Mouse (Mus musculus): ENCODE data around the gene Osbpl11. TPM values are rescaled to one million over a fixed set of nuclear protein-coding genes. Genes with fewer than 3 reads are reported as not detected.
A peak's percentile ranks its signal among the peaks of the same experiment; 100 is the strongest.
"Not testable (repeated sequence)": the region's sequence is repeated elsewhere in the genome, so short reads cannot be mapped to it uniquely, and the experiment has no call there.

Osbpl11 gene
- total RNA-seq, 4 experiments from 2014 or later: 12.2 to 15.4 (median 15.0) TPM

DNA sequence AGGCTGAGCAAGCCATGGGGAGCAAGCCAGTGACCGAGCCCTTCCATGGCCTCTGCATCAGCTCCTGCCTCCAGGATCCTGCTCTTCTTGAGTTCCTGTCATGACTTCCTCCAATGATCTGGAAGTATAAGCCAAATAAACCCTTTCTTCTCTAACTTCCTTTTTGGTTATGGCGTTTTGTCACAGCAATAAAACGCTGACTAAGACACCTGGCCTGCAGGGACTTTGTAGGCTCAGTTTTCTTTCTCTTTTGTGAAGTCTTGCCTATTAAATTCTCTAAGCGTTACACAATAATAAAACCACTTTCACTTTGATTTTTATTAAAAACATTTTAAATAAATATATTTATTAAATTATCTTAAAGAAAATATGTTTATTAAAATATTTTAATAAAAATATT is 7.1 kb upstream of the Osbpl11 start:
- no peak for DNase-seq (ENCODE audit: low spot score in 2 of 2)

DNA sequence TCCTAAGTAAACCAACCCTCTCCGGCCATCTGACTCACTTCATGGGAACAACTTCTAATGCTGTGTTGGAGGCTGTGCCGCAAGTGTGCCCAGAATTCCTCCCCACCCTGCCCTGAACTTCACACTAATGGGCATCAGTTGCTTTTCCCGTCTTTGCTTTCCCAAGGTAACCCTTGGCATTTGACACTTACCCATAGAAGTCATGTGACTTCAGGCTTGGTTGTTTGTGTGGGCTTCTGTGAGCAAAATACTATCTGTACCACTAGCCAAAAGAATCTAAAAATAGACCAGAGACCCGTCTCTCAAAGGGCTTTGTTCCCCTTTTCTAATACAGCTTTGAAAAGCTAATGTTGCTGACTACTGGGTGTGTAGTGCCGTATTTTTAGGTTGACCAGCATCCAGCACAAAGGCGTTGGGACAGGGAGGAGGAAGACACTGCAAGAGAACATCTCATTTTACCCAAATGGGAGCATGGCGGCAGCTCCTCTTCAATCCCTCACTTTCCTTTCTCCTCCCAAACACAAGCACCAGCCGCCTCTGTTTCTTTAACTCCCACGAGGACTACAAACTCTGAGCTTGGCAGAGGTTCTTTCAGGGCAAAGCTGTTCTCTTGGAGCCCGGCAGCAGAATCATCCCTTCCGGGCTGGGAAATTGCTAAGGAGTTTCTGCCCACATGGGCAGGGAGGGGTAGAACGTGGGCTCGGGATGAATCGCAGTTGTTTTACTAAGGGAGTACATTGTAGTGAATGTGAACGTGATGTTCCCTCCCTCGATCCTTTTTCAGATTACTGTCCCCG is 6.4 kb upstream of the Osbpl11 start:
- no peak for DNase-seq (ENCODE audit: low spot score in 2 of 2)

DNA sequence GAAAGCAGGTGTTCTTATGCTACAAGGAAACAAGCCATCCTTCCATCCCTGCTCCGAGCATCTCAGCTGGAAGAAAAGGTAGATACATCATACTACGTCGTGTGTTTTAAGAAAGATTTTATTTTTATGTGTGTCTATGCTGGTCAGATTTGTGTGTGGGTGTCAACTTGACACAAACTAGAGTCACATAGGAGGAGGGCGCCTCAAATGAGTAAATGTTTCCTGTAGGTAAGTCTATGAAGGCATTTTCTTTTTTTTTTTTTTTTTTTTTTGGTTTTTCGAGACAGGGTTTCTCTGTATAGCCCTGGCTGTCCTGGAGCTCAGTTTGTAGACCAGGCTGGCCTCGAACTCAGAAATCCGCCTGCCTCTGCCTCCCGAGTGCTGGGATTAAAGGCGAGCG is 5.6 kb upstream of the Osbpl11 start:
- not testable (repeated sequence) for DNase-seq (ENCODE audit: low spot score in 2 of 2)

DNA sequence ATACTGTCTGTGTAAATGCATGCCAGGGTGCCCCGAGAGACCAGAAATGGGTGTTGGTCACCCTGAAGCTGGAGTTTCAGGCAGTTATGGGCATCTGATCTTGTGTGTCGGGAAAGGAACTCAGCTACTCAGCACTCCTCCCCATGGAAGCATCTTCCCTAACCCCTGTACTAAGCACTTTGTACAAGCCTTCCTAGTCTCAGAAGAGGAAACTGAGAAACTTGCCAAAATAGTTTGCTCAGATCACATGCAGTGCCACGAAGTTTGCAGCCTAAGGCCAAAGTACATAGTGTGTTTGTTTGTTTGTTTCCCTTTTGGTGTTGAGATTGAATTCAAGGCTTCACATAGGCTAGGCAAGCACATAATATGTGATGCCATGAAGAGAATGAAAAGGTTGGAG is 5.0 kb upstream of the Osbpl11 start:
- DNase-seq (ENCODE audit: low spot score in 2 of 2): no peak

DNA sequence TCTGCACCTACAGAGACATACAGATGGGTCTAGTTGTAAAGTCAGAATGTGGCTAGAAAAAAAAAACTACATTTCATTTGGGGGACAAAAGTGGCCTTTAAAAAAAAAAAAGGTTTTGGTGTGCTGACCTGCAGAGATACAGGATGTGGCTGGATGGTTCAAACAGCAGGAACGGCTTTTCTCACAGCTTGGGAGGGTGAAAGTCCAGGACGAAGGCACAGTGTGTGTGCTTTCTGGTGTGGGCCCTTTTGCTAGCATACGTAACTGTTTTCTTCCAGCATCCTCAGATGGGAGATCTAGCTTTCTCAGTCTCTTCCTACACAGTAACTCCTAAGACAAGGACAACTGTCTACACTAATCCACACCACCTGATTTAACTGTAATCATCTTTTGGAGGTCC is 4.1 kb upstream of the Osbpl11 start:
- no peak for DNase-seq (ENCODE audit: low spot score in 2 of 2)

DNA sequence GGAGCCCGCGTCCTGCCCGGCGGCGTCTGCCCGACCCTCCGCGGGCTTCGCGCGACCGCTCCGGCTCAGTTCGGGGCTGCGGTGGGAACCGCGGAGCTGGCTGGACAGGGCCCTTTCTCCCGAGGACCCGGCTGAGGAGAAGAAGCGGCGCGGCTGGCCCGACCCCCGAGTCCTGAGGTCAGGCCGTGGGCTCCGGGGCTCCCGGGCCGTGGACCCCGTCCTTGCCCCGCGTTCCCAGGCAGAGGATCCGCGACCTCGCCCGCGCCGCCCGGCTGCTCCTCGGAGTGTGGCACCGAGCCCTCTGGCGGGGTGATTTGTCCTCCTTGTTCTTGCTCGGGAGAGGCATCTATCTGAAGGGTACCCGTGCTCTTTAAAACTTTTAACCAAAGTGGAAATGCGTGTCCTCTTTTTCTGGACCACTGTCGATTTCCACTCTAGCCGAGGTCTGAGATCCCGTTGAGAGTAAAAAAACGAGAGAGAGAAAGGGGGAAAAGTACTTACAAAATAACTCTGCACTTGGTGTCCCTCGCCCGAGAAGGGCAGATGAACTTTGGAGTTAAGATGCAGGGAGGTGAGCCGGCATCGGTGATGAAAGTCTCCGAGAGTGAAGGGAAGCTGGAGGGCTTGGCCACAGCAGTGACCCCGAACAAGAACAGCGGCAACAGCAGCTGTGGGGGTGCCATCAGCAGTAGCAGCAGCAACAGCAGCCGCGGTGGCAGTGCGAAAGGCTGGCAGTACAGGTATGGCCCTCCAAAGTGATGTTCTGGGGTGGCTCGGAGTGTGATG is 583 bp downstream of the Osbpl11 start:
- DNase-seq (ENCODE audit: low spot score in 2 of 2): peak; percentile 31 to 37

DNA sequence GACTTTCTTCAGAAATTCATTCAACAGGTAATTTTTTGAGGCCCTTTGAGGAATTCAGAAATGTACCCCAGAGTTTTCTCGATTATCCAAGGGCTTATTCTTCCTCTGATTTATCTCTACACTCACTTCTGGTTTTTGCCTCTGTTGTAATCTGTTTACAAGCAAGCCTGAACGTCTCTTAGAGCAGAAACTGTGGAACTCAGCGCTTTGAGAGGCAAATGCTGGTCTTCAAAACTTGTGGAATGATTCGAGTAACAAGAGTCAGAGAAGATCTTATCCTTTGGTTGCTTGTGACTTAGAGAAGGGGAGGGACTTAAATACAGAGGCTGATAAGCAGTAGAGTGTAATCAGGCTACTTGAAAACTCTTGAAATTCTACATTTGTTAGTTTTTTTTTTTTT is 1.3 kb downstream of the Osbpl11 start:
- no peak for DNase-seq (ENCODE audit: low spot score in 2 of 2)

DNA sequence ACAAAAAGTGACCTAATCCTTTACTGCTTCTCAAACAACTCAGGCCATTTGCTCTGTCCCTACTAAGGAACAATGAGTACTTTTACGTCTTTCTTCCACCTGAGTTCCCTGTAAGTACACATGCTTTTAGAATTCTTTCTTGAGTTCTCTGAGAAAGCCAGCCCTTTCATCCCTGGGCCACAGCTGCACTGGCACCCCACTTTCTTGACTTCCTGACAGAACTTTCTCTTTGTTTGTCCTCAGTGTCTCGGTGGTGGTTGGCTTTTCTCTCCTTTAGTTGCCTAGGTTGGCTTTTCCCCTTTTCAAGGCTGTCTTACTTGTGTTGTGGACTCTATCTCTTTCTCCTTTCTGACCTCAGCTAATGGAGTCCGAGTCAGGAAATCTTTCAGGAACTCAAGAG is 3.2 kb downstream of the Osbpl11 start:
- DNase-seq (ENCODE audit: low spot score in 2 of 2): no peak

DNA sequence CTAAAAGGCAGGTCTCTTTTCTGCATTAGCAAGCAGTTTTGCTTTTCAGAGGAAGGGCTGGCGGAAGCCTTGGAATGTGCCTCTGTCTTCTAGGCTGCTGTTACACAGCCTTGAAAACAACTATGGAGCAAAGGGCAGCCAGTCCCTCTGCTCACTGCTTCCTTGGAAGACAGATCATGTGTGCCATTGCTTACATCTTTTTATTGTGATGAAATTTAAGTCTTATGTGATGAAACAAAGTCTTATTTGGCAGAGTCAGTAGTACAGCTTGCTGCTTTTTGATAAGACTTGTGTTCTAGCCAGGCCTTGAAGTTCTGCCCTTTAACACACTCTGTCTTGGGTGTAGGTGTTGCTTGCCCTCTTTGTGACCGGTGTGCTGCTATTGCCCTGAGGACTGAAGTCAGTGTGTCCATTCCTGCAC is 6.8 kb downstream of the Osbpl11 start:
- no peak for DNase-seq (ENCODE audit: low spot score in 2 of 2)

DNA sequence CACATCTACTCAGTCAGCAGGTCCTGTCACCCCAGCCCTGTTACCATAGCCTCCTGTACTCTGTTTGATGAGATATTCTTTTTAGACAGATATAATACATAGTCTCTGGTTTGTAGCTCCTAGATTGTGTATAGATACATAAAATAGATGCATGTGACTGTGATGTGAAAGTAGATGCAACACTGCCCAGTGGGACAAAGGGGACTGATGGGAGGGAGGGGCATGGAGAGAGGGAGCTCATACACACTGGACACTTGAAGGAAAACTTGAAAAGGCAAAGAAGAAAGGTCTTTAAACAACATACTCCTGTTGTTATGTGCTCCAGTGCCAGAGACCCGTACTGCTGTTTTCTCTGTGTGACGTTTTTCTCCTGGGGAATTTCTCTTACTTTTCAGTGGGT is 7.4 kb downstream of the Osbpl11 start:
- no peak for DNase-seq (ENCODE audit: low spot score in 2 of 2)

DNA sequence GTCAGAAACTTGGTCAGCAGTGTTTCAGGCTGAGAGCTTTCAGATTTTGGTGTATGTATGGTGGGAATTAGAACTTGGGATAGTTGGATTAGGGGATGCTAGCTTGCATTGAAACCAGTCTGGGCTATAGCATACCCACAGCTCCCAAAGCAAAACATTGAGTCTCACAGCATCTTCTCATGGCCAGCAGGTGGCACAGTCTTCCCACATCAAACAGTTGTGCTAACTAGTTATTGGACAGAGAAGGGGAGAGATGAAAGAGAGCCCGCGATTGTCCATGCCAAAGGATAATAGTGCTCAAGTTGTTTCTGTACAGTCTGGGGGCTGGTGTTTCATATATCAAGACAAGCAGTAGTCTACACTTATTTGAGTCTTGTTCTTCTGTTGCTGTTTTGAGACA is 8.8 kb downstream of the Osbpl11 start:
- no peak for DNase-seq (ENCODE audit: low spot score in 2 of 2)

DNA sequence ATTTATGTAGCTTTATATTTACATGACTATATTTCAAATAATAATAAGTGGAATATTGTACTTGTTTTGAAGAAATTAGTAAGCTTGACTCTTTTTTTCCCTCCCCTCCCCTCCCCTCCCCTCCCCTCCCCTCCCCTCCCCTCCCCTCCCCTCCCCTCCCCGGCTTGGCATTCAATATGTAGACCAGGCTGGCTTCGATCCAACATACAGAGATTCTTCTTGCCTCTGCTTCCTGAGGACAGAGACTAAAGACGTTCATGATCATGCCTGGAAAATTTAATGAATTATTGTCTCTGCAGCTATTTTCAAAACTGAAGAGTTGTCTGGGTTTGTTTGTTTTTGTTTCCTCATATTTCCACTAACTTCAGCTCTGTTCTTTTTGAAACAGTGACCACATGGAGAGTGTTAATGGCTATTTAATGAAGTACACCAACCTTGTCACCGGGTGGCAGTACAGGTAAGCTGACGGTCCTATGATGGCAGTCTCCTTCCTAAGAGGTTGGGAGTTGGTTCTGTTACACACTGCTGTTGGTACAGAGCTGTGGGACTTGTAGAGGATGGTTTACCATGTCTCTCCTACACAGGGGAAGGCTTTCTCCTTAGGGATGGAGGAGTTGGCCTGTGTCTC is 10.9 kb downstream of the Osbpl11 start:
- DNase-seq (ENCODE audit: low spot score in 2 of 2): no peak

DNA sequence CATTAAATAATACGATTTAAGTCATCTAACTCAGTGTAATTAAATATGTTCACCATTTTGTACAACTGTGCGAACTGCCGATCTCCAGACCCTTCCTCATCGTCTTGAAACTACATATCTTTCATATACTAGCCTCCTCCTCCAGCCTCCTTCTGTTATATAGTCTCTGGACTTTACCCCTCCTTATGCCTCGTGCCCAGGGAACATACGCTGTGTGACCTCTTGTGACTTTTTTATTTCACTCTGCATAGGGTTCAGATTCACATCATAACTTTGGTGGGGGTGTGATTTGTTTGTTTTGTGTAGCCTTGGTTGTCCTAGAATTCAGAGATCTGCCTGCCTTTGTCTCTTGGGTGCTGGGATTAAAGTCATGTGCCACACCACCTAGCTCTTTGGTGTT is 11.7 kb downstream of the Osbpl11 start:
- no peak for DNase-seq (ENCODE audit: low spot score in 2 of 2)

DNA sequence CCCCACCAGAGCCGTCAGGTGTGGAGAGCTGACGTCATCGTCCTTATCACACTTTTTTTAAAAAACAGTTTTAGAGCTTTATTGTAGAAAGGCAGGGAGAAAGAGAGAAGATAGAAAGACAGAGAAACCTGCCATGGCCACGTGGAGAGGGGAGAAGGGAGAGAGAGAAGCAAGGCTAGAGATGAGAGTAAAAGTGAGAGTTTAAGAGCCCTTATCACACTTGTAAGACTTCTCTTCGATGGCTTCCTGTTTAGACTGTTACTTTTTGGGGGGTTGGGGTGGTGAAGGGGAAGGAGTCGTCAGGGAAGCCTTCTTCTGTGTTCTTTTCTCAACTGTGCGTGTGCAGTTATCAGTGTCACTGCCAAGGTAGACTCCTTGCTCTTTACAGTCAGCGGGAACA is 15.7 kb downstream of the Osbpl11 start:
- no peak for DNase-seq (ENCODE audit: low spot score in 2 of 2)

DNA sequence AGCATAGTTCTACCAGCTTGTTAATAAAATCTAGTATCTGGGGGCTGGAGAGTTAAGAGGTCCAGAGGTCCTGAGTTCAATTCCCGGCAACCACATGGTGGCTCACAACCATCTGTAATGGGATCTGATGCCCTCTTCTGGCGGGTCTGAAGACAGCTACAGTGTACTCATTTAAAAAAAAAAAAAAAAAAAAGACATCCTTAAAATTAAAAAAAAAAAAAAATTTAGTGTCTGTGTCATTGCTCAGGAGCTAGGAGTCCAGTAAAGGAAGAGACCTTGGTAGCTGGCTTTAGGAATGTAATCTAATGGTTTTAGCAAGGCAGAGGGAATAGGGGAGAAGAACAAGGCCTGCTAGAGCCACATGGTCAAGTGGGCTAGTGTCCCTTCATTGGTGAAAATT is 25.9 kb downstream of the Osbpl11 start:
- DNase-seq (ENCODE audit: low spot score in 2 of 2): no peak

DNA sequence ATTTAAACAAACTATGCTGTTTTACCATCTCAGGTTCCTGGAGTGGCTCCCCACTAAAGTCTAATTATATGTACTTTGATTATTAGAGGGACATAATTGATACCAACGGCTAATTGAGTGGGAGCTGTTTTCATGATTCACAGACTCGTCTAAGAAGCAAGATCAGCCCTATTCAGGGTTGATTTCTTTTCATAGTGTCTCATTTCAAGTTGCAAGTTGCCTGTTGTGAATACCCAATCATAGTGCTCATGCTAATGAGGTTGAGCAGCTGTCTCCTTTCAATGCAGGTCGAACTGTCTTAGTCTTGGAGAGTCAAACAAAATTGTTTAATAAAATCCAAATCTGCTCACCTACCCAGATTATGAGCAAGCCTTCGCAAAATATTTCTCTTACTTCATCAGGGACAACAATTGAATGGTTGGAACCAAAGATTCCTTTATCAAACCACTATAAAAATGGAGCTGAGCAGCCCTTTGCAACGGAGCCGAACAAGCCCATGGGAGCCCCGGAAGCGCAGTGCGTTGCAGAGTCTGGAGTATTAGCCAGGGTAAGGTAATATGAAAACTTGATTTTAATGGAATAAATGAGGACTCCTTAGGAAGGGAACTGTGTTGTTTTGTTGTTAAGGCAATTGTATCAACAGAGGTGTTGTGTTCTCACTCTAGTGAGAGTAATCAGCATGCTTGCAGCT is 31.6 kb downstream of the Osbpl11 start:
- DNase-seq (ENCODE audit: low spot score in 2 of 2): no peak

DNA sequence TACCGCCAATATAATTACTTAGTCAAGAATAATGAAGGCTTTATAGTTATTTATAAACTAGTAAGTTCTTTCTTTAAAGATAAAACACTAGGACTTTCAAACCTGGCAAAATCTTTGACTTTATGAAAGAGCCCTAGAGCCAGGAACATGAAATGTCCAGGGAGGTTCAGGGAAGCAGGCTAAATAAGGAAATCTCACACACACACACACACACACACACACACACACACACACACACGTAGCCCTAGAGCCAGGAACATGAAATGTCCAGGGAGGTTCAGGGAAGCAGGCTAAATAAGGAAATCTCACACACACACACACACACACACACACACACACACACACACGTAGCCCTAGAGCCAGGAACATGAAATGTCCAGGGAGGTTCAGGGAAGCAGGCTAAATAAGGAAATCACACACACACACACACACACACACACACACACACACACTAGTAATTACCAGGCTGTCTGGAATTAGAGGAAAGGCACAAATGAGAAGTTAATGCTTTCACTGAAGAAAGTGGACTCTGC is 32.7 kb downstream of the Osbpl11 start:
- not testable (repeated sequence) for DNase-seq (ENCODE audit: low spot score in 2 of 2)

DNA sequence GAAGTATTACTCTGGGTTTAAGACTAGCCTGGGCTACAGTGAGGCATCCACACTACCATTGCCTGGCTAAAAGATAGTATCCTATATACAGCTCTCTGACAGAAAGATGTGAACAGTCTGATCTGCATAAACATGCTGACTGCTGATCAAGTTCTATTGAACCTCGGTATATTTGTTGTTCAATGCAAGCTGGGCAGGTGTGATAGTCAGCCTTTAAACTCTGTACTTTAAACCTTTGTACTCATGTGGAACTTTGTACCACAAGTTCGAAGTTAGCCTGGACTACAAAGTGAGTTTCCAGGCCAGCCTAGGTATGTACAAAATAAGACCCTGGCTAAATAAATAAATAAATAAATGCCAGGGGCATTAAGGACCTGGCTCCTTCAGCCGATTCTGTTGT is 37.6 kb downstream of the Osbpl11 start:
- DNase-seq (ENCODE audit: low spot score in 2 of 2): no peak

DNA sequence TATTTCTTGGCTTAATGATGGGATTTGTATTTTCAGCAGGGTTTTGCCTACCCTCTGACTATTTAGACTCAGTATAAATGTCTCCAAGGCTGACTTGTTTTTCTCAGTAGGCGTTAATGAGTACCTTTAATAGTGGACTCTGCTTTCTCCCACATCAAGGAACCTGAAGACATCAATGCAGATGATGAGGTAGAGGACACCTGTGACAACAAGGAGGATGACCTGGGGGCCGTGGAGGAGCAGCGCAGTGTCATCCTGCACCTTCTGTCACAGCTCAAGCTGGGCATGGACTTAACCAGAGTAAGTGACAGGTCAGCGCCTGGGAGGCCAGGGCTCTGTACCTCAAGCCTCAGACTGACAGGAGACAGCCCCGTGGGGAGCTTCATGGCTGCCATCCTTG is 39.5 kb downstream of the Osbpl11 start:
- DNase-seq (ENCODE audit: low spot score in 2 of 2): no peak

DNA sequence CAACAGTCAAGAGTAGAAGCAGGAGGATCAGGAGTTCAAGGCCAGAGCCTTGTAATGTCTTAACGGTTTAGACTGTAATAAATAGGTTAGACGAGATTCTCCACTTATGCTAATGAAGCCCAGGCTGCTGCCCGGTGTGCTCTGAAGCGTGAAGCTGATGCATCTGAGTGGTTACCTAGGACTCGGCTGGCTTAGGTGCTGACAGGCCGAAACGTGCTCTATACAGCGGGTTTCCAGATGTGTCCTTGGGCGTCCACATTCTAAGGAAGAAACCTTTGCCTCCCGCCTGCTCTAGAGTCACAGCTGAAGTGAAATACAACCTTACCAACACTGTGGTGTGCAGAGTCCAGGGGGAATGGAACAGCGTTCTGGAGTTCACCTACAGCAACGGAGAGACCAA is 49.3 kb downstream of the Osbpl11 start:
- DNase-seq (ENCODE audit: low spot score in 2 of 2): no peak

DNA sequence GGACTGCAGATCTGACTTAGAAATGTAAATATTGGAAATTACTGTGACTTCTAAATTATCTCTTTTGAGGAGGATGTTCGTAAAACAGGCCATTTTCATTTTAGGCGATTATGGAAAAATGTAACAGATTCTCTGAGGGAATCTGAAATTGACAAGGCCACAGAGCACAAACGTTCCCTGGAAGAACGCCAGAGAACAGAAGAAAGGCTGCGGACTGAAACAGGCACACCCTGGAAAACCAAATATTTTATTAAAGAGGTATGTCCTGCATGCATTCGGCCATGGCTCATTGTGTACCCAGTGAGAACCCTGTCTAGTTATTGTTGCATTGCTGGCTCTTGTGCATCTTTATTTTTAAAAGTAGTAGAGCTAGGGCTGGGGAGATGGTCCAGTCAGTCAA is 51.3 kb downstream of the Osbpl11 start:
- DNase-seq (ENCODE audit: low spot score in 2 of 2): no peak

DNA sequence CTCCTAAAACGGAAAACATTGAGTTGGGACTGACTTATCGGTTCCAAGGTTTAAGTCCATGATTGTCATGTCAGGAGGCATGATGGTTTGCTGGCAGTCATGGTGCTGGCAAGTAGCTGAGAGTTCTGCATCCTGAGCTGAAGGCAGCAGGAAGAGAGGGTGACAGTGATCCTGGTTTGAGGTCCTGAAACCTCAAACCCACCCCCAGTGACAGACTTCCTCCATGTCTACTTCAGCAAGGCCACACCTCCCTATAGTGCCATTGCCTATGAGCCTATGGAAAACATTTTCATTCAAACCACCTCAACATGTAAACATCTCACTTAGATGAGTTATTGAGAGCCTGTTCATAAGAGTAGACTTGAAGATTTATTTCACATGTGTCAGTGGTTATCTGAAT is 54.4 kb downstream of the Osbpl11 start:
- no peak for DNase-seq (ENCODE audit: low spot score in 2 of 2)

Measured in gastrocnemius, adult 8-10 months (tissue).